Mouse (Mus musculus): Measurements from ENCODE around the gene Olfr623.

Olfr623 gene

GRCm38 (mm10) chr7:103663598-103663997 is at the start of gene Olfr623:
Gene Olfr623, minus strand, starts transcription at chr7:103663698.
- no peak for DNase-seq

GRCm38 (mm10) chr7:103712024-103712423 is 48.5 kb upstream of the Olfr623 start:
- DNase-seq: no peak

GRCm38 (mm10) chr7:103699469-103699868 is 36.0 kb upstream of the Olfr623 start:
- DNase-seq: no peak

- DNase-seq: no peak
Measured at GRCm38 (mm10) chr7:103682420-103682819, 18.9 kb upstream of the Olfr623 start, which contains the start of gene Olfr625-ps1. Gene Olfr625-ps1, plus strand, starts transcription at chr7:103682720.

GRCm38 (mm10) chr7:103671091-103671490 is 7.6 kb upstream of the Olfr623 start, which contains the start of gene Olfr624:
Gene Olfr624, minus strand, starts transcription at chr7:103671191.
- no peak for DNase-seq

- DNase-seq: no peak
Measured at GRCm38 (mm10) chr7:103644070-103644469, 19.4 kb downstream of the Olfr623 start.

- no peak for DNase-seq
Measured at GRCm38 (mm10) chr7:103642602-103643001, 20.9 kb downstream of the Olfr623 start, which contains the start of gene Olfr622. Gene Olfr622, minus strand, starts transcription at chr7:103642702.

- DNase-seq: no peak
Measured at GRCm38 (mm10) chr7:103636795-103637194, 26.7 kb downstream of the Olfr623 start.

- DNase-seq: no peak
Measured at GRCm38 (mm10) chr7:103612434-103612833, 51.1 kb downstream of the Olfr623 start, which contains the start of gene Olfr620. Gene Olfr620, minus strand, starts transcription at chr7:103612534.

Measured in right cerebral cortex, postnatal 4 days (tissue).